Mouse (Mus musculus): ENCODE results near the gene Crb3.
A peak's percentile ranks its signal among the peaks of the same experiment; 100 is the strongest.
"Not testable (repeated sequence)": the region's sequence is repeated elsewhere in the genome, so short reads cannot be mapped to it uniquely, and the experiment has no call there.

Crb3 gene

GRCm38 (mm10) chr17:57058891-57059485, at the start of gene Crb3:
Gene Crb3, plus strand, starts transcription at chr17:57059105.
- DNase-seq = peak; percentile 60

GRCm38 (mm10) chr17:57010911-57011235, 48.0 kb upstream of the Crb3 start:
- no peak for DNase-seq

GRCm38 (mm10) chr17:57011236-57012141, 47.4 kb upstream of the Crb3 start, which contains the start of the genes Gtf2f1 and Gm17949:
Gene Gtf2f1, minus strand, starts transcription at chr17:57011288.
Gene Gm17949, plus strand, starts transcription at chr17:57011469.
- peak; percentile 91 for DNase-seq

GRCm38 (mm10) chr17:57012245-57012795, 46.6 kb upstream of the Crb3 start:
- peak; percentile 40 for DNase-seq

- no peak for DNase-seq
Observed at GRCm38 (mm10) chr17:57019693-57020092, 39.2 kb upstream of the Crb3 start.

- DNase-seq = no peak
Observed at GRCm38 (mm10) chr17:57020960-57021359, 37.9 kb upstream of the Crb3 start.

- DNase-seq = no peak
Observed at GRCm38 (mm10) chr17:57027471-57027870, 31.4 kb upstream of the Crb3 start.

- no peak for DNase-seq
Observed at GRCm38 (mm10) chr17:57029691-57030090, 29.2 kb upstream of the Crb3 start.

- DNase-seq = no peak
Observed at GRCm38 (mm10) chr17:57030931-57031660, 27.8 kb upstream of the Crb3 start, which contains the start of gene Khsrp. Gene Khsrp, minus strand, starts transcription at chr17:57031522.

GRCm38 (mm10) chr17:57031661-57032420, 27.1 kb upstream of the Crb3 start:
- DNase-seq = peak; percentile 100

GRCm38 (mm10) chr17:57032854-57033253, 26.1 kb upstream of the Crb3 start:
- peak; percentile 45 for DNase-seq

- no peak for DNase-seq
Observed at GRCm38 (mm10) chr17:57038978-57039377, 19.9 kb upstream of the Crb3 start.

- DNase-seq = no peak
Observed at GRCm38 (mm10) chr17:57041554-57041953, 17.4 kb upstream of the Crb3 start, which contains the start of gene Slc25a41. Gene Slc25a41, minus strand, starts transcription at chr17:57041654.

GRCm38 (mm10) chr17:57047406-57047805, 11.5 kb upstream of the Crb3 start:
- DNase-seq = no peak

- no peak for DNase-seq
Observed at GRCm38 (mm10) chr17:57048816-57049215, 10.1 kb upstream of the Crb3 start.

- DNase-seq = not testable (repeated sequence)
Observed at GRCm38 (mm10) chr17:57051679-57052078, 7.2 kb upstream of the Crb3 start.

GRCm38 (mm10) chr17:57056246-57056645, 2.7 kb upstream of the Crb3 start:
- no peak for DNase-seq

- peak; percentile 73 for DNase-seq
Observed at GRCm38 (mm10) chr17:57059486-57059977, 627 bp downstream of the Crb3 start, which contains the start of gene Slc25a23. Gene Slc25a23, minus strand, starts transcription at chr17:57059863.

GRCm38 (mm10) chr17:57060231-57060801, 1.4 kb downstream of the Crb3 start:
- peak; percentile 98 for DNase-seq

- DNase-seq = no peak
Observed at GRCm38 (mm10) chr17:57061069-57061468, 2.2 kb downstream of the Crb3 start.

- peak; percentile 71 for DNase-seq
Observed at GRCm38 (mm10) chr17:57062011-57062521, 3.2 kb downstream of the Crb3 start.
